Mouse (Mus musculus): Measurements from ENCODE around the gene Proser1. TPM values are rescaled to one million over a fixed set of nuclear protein-coding genes. Genes with fewer than 3 reads are reported as not detected.
A peak's percentile ranks its signal among the peaks of the same experiment; 100 is the strongest.

The Proser1 gene
- polyA plus RNA-seq, 3 experiments from 2014 or later = 8.9 to 10.9 (median 10.3) TPM

GRCm38 (mm10) chr3:53467356-53467755, 3.9 kb downstream of the Proser1 start:
- no peak for ATAC-seq

GRCm38 (mm10) chr3:53469650-53470049, 6.2 kb downstream of the Proser1 start:
- ATAC-seq = no peak

- ATAC-seq = no peak
Measured at GRCm38 (mm10) chr3:53472061-53472460, 8.6 kb downstream of the Proser1 start.

- no peak for ATAC-seq
Measured at GRCm38 (mm10) chr3:53474179-53474578, 10.7 kb downstream of the Proser1 start.

GRCm38 (mm10) chr3:53475889-53476288, 12.4 kb downstream of the Proser1 start:
- ATAC-seq = peak; percentile 38

GRCm38 (mm10) chr3:53477468-53477867, 14.0 kb downstream of the Proser1 start:
- no peak for ATAC-seq

GRCm38 (mm10) chr3:53478419-53479046, 15.1 kb downstream of the Proser1 start:
- ATAC-seq = no peak

- ATAC-seq = no peak
Measured at GRCm38 (mm10) chr3:53483414-53484059, 20.1 kb downstream of the Proser1 start.

- no peak for ATAC-seq
Measured at GRCm38 (mm10) chr3:53486561-53486960, 23.1 kb downstream of the Proser1 start.

- ATAC-seq = no peak
Measured at GRCm38 (mm10) chr3:53486996-53487576, 23.6 kb downstream of the Proser1 start.

GRCm38 (mm10) chr3:53488353-53488752, 24.9 kb downstream of the Proser1 start, which contains the start of gene Stoml3:
Stoml3 (plus strand) TSS chr3:53488653.
- no peak for ATAC-seq

- ATAC-seq = no peak
Measured at GRCm38 (mm10) chr3:53498351-53498905, 35.0 kb downstream of the Proser1 start.

- no peak for ATAC-seq
Measured at GRCm38 (mm10) chr3:53502428-53502827, 39.0 kb downstream of the Proser1 start.

- no peak for ATAC-seq
Measured at GRCm38 (mm10) chr3:53513096-53513495, 49.6 kb downstream of the Proser1 start.

- ATAC-seq = no peak
Measured at GRCm38 (mm10) chr3:53514221-53515065, 51.0 kb downstream of the Proser1 start.

- no peak for ATAC-seq
Measured at GRCm38 (mm10) chr3:53522794-53523193, 59.3 kb downstream of the Proser1 start.

- no peak for ATAC-seq
Measured at GRCm38 (mm10) chr3:53525737-53526136, 62.3 kb downstream of the Proser1 start.

- no peak for ATAC-seq
Measured at GRCm38 (mm10) chr3:53530305-53530704, 66.8 kb downstream of the Proser1 start.
